Mouse (Mus musculus): Measurements from ENCODE around the gene Acsl1. TPM values are rescaled to one million over a fixed set of nuclear protein-coding genes. Genes with fewer than 3 reads are reported as not detected.

Acsl1 gene
- polyA plus RNA-seq, 1 experiment from 2014 or later: 24.8 TPM

- DNase-seq (ENCODE audit: low spot score) (no peak), ATAC-seq (replicated peaks; ENCODE audit: low FRiP score, low TSS enrichment, low read depth) (no peak)
- peaks cover 12% of the 10 kb centered on the region for H3K4me1 ChIP-seq (replicated peaks; ENCODE audit: control insufficient read depth, insufficient read depth, low read length)
- no peak overlapping the region for H3K9ac ChIP-seq (ENCODE audit: low read length)
- H3K4me2 ChIP-seq (ENCODE audit: low read length): no peak overlapping the region
- H3K36me3 ChIP-seq (ENCODE audit: control insufficient read depth, insufficient read depth, low read length): no peaks in the 10 kb centered on the region
- H3K27ac ChIP-seq (ENCODE audit: low read depth): no peak overlapping the region
- 79% methylated on average over 8 of the region's 8 CpGs for WGBS
- H3K4me3 ChIP-seq (ENCODE audit: low read depth, low read length): no peak overlapping the region
- no peaks in the 10 kb centered on the region for H3K27me3 ChIP-seq (replicated peaks; ENCODE audit: control insufficient read depth, insufficient read depth, low read length)
- no peaks in the 10 kb centered on the region for H3K9me3 ChIP-seq (ENCODE audit: control insufficient read depth, low read length)
Observed at GRCm38 (mm10) chr8:46550058-46550457, 79.2 kb downstream of the Acsl1 start.

- Histone ChIP-seq H3K9me3 (ENCODE audit: control insufficient read depth, low read length) (no peaks in the 10 kb centered on the region), H3K4me3 (ENCODE audit: low read depth, low read length) (peak overlapping the region; percentile 81), H3K4me1 (replicated peaks; ENCODE audit: control insufficient read depth, insufficient read depth, low read length) (peaks cover 12% of the 10 kb centered on the region), H3K4me2 (ENCODE audit: low read length) (peak overlapping the region; percentile 65), H3K9ac (ENCODE audit: low read length) (peak overlapping the region; percentile 59; the same call in 1 of the 2 replicates), H3K36me3 (ENCODE audit: control insufficient read depth, insufficient read depth, low read length) (no peaks in the 10 kb centered on the region), H3K27me3 (replicated peaks; ENCODE audit: control insufficient read depth, insufficient read depth, low read length) (no peaks in the 10 kb centered on the region), H3K27ac (ENCODE audit: low read depth) (no peak overlapping the region)
- DNase-seq (ENCODE audit: low spot score) (no peak), ATAC-seq (replicated peaks; ENCODE audit: low FRiP score, low TSS enrichment, low read depth) (no peak)
- WGBS: 36% methylated on average over 4 of the region's 4 CpGs
Observed at GRCm38 (mm10) chr8:46551029-46551428, 80.2 kb downstream of the Acsl1 start.

GRCm38 (mm10) chr8:46551615-46552440, 81.0 kb downstream of the Acsl1 start, which contains the start of gene Cenpu:
Gene Cenpu (plus strand): TSS chr8:46552028.
- H3K27ac ChIP-seq (ENCODE audit: low read depth): peak within 1 kb of the TSS; percentile 67
- under 1% methylated on average over 50 of the region's 50 CpGs for WGBS
- H3K27me3 ChIP-seq (replicated peaks; ENCODE audit: control insufficient read depth, insufficient read depth, low read length): no peaks in the 10 kb centered on the region
- DNase-seq (ENCODE audit: low spot score) (peak; percentile 99), ATAC-seq (replicated peaks; ENCODE audit: low FRiP score, low TSS enrichment, low read depth) (peak; percentile 96)
- H3K4me1 ChIP-seq (replicated peaks; ENCODE audit: control insufficient read depth, insufficient read depth, low read length): peaks cover 12% of the 10 kb centered on the region
- H3K4me3 ChIP-seq (ENCODE audit: low read depth, low read length): peak within 1 kb of the TSS; percentile 81
- no peaks in the 10 kb centered on the region for H3K36me3 ChIP-seq (ENCODE audit: control insufficient read depth, insufficient read depth, low read length)
- peak within 1 kb of the TSS; percentile 84 for H3K4me2 ChIP-seq (ENCODE audit: low read length)
- peak within 1 kb of the TSS; percentile 59 for H3K9ac ChIP-seq (ENCODE audit: low read length)
- no peaks in the 10 kb centered on the region for H3K9me3 ChIP-seq (ENCODE audit: control insufficient read depth, low read length)

- Histone ChIP-seq H3K4me1 (replicated peaks; ENCODE audit: control insufficient read depth, insufficient read depth, low read length) (peaks cover 12% of the 10 kb centered on the region), H3K4me3 (ENCODE audit: low read depth, low read length) (peak overlapping the region; percentile 81), H3K9me3 (ENCODE audit: control insufficient read depth, low read length) (no peaks in the 10 kb centered on the region), H3K9ac (ENCODE audit: low read length) (peak overlapping the region; percentile 53), H3K27me3 (replicated peaks; ENCODE audit: control insufficient read depth, insufficient read depth, low read length) (no peaks in the 10 kb centered on the region), H3K4me2 (ENCODE audit: low read length) (peak overlapping the region; percentile 84), H3K27ac (ENCODE audit: low read depth) (peak overlapping the region; percentile 51; the same call in 1 of the 2 replicates), H3K36me3 (ENCODE audit: control insufficient read depth, insufficient read depth, low read length) (0 out of 2 replicates have a peak, but pooled peaks cover 5% of the 10 kb centered on the region)
- no peak for ATAC-seq (replicated peaks; ENCODE audit: low FRiP score, low TSS enrichment, low read depth)
- WGBS: 2% methylated on average over 10 of the region's 10 CpGs
- no peak for DNase-seq (ENCODE audit: low spot score)
Observed at GRCm38 (mm10) chr8:46552441-46552765, 81.6 kb downstream of the Acsl1 start.

- no peaks in the 10 kb centered on the region for H3K4me1 ChIP-seq (replicated peaks; ENCODE audit: control insufficient read depth, insufficient read depth, low read length)
- no peak for DNase-seq (ENCODE audit: low spot score)
Observed at GRCm38 (mm10) chr8:46559428-46559827, 88.6 kb downstream of the Acsl1 start.

GRCm38 (mm10) chr8:46562333-46562732, 91.5 kb downstream of the Acsl1 start:
- no peak overlapping the region for H3K4me3 ChIP-seq (ENCODE audit: low read depth, low read length)
- no peaks in the 10 kb centered on the region for H3K9me3 ChIP-seq (ENCODE audit: control insufficient read depth, low read length)
- H3K4me1 ChIP-seq (replicated peaks; ENCODE audit: control insufficient read depth, insufficient read depth, low read length): no peaks in the 10 kb centered on the region
- ATAC-seq (replicated peaks; ENCODE audit: low FRiP score, low TSS enrichment, low read depth): no peak
- no peak for DNase-seq (ENCODE audit: low spot score)
- 89% methylated on average over 16 of the region's 16 CpGs for WGBS
- H3K36me3 ChIP-seq (ENCODE audit: control insufficient read depth, insufficient read depth, low read length): peaks cover 32% of the 10 kb centered on the region; the same call in 1 of the 2 replicates
- H3K27ac ChIP-seq (ENCODE audit: low read depth): no peak overlapping the region
- H3K27me3 ChIP-seq (replicated peaks; ENCODE audit: control insufficient read depth, insufficient read depth, low read length): no peaks in the 10 kb centered on the region
- no peak overlapping the region for H3K4me2 ChIP-seq (ENCODE audit: low read length)
- H3K9ac ChIP-seq (ENCODE audit: low read length): no peak overlapping the region

More at GRCm38 (mm10) chr8:46559428-46559827, 88.6 kb downstream of the Acsl1 start:
- Histone ChIP-seq H3K27me3 (replicated peaks; ENCODE audit: control insufficient read depth, insufficient read depth, low read length) (no peaks in the 10 kb centered on the region), H3K9ac (ENCODE audit: low read length) (no peak overlapping the region), H3K27ac (ENCODE audit: low read depth) (no peak overlapping the region), H3K4me3 (ENCODE audit: low read depth, low read length) (no peak overlapping the region), H3K9me3 (ENCODE audit: control insufficient read depth, low read length) (no peaks in the 10 kb centered on the region), H3K36me3 (ENCODE audit: control insufficient read depth, insufficient read depth, low read length) (peaks cover 30% of the 10 kb centered on the region; the same call in 1 of the 2 replicates), H3K4me2 (ENCODE audit: low read length) (no peak overlapping the region)
- ATAC-seq (replicated peaks; ENCODE audit: low FRiP score, low TSS enrichment, low read depth): no peak
- WGBS: 83% methylated on average over 6 of the region's 6 CpGs

- WGBS: 84% methylated on average over 7 of the region's 7 CpGs
- H3K4me1 ChIP-seq (replicated peaks; ENCODE audit: control insufficient read depth, insufficient read depth, low read length): 0 out of 2 replicates have a peak, but pooled peaks cover 4% of the 10 kb centered on the region
- no peak overlapping the region for H3K9ac ChIP-seq (ENCODE audit: low read length)
- H3K4me3 ChIP-seq (ENCODE audit: low read depth, low read length): no peak overlapping the region
- H3K9me3 ChIP-seq (ENCODE audit: control insufficient read depth, low read length): no peaks in the 10 kb centered on the region
- no peak for ATAC-seq (replicated peaks; ENCODE audit: low FRiP score, low TSS enrichment, low read depth)
- H3K36me3 ChIP-seq (ENCODE audit: control insufficient read depth, insufficient read depth, low read length): peaks cover 19% of the 10 kb centered on the region; the same call in 1 of the 2 replicates
- no peak overlapping the region for H3K27ac ChIP-seq (ENCODE audit: low read depth)
- no peak for DNase-seq (ENCODE audit: low spot score)
- H3K27me3 ChIP-seq (replicated peaks; ENCODE audit: control insufficient read depth, insufficient read depth, low read length): no peaks in the 10 kb centered on the region
- H3K4me2 ChIP-seq (ENCODE audit: low read length): no peak overlapping the region
Observed at GRCm38 (mm10) chr8:46566914-46567529, 96.2 kb downstream of the Acsl1 start.

- Histone ChIP-seq H3K27me3 (replicated peaks; ENCODE audit: control insufficient read depth, insufficient read depth, low read length) (no peaks in the 10 kb centered on the region), H3K4me2 (ENCODE audit: low read length) (no peak overlapping the region), H3K9me3 (ENCODE audit: control insufficient read depth, low read length) (no peaks in the 10 kb centered on the region), H3K4me3 (ENCODE audit: low read depth, low read length) (no peak overlapping the region), H3K9ac (ENCODE audit: low read length) (no peak overlapping the region), H3K36me3 (ENCODE audit: control insufficient read depth, insufficient read depth, low read length) (peaks cover 22% of the 10 kb centered on the region), H3K4me1 (replicated peaks; ENCODE audit: control insufficient read depth, insufficient read depth, low read length) (0 out of 2 replicates have a peak, but pooled peaks cover 4% of the 10 kb centered on the region), H3K27ac (ENCODE audit: low read depth) (no peak overlapping the region)
- 83% methylated on average over 8 of the region's 8 CpGs for WGBS
- DNase-seq (ENCODE audit: low spot score) (no peak), ATAC-seq (replicated peaks; ENCODE audit: low FRiP score, low TSS enrichment, low read depth) (no peak)
Observed at GRCm38 (mm10) chr8:46567946-46568345, 97.1 kb downstream of the Acsl1 start.
